Mouse (Mus musculus): ENCODE results near the gene Chpf. TPM values are rescaled to one million over a fixed set of nuclear protein-coding genes. Genes with fewer than 3 reads are reported as not detected.

Gene Chpf
- polyA plus RNA-seq, 1 experiment: 31.6 TPM

DNA sequence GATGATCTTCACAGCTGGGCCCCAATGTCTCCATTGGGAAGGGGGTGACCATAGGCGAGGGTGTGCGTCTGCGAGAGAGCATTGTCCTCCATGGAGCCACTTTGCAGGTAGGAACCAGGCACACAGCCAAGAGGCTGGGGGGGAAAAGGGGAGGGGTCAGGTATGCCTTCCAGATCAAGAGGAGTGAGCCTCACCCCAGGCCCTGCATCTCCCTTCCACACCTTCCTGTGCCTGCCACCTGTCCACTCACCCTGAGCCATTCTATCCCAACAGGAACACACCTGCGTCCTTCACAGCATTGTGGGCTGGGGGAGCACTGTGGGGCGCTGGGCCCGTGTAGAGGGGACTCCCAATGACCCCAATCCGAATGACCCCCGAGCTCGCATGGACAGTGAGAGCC lies 36.9 kb downstream of the Chpf start:
- Histone ChIP-seq H3K27me3 (replicated peaks; ENCODE audit: control insufficient read depth, insufficient read depth, low read length) (0 out of 2 replicates have a peak, but pooled peaks cover 2% of the 10 kb centered on the region), H3K4me1 (ENCODE audit: control insufficient read depth, insufficient read depth, low read length) (no peaks in the 10 kb centered on the region), H3K27ac (ENCODE audit: insufficient read depth, low read depth, low read length) (no peak overlapping the region), H3K4me3 (ENCODE audit: insufficient read depth, low read depth, low read length) (no peak overlapping the region), H3K36me3 (ENCODE audit: control insufficient read depth, insufficient read depth, low read length) (no peaks in the 10 kb centered on the region)
- WGBS: 82% methylated on average over 9 of the region's 9 CpGs
- no peak for DNase-seq
- TF ChIP-seq CTCF (conservative IDR thresholded peaks at IDR 0.05; ENCODE audit: insufficient read depth, insufficient read length, low read depth, low read length) (no peak), POLR2A (IDR thresholded peaks at IDR 0.05; ENCODE audit: low read depth, low read length) (no peak)

DNA sequence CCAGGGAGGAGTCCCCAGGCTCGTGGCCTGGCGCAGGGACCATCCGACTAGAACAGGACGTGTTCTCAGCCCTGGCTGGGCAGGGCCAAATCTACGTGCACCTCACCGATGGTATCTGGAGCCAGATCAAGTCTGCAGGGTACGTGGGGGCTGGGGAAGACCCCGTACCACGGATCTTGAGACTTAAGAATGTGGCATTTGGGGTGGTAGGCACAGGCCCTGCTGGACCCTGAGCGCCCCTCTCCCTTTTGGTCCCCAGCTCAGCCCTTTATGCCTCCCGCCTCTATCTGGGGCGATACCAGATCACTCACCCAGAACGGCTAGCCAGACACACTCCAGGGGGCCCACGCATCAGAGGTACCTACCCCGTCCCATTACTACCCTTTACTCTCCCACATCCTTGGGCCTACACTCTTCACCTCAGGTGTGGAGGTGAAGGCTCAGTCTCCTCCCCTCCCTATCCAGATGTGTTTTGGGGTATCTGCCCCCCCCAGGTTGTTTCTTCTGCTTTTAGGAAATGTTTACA lies 37.6 kb downstream of the Chpf start:
- no peak overlapping the region for H3K27ac ChIP-seq (ENCODE audit: insufficient read depth, low read depth, low read length)
- no peak overlapping the region for H3K4me3 ChIP-seq (ENCODE audit: insufficient read depth, low read depth, low read length)
- no peaks in the 10 kb centered on the region for H3K4me1 ChIP-seq (ENCODE audit: control insufficient read depth, insufficient read depth, low read length)
- no peaks in the 10 kb centered on the region for H3K27me3 ChIP-seq (replicated peaks; ENCODE audit: control insufficient read depth, insufficient read depth, low read length)
- no peak for TF ChIP-seq CTCF (conservative IDR thresholded peaks at IDR 0.05; ENCODE audit: insufficient read depth, insufficient read length, low read depth, low read length)
- no peak for TF ChIP-seq POLR2A (IDR thresholded peaks at IDR 0.05; ENCODE audit: low read depth, low read length)
- WGBS: 77% methylated on average over 15 of the region's 15 CpGs
- H3K36me3 ChIP-seq (ENCODE audit: control insufficient read depth, insufficient read depth, low read length): no peaks in the 10 kb centered on the region
- no peak for DNase-seq

DNA sequence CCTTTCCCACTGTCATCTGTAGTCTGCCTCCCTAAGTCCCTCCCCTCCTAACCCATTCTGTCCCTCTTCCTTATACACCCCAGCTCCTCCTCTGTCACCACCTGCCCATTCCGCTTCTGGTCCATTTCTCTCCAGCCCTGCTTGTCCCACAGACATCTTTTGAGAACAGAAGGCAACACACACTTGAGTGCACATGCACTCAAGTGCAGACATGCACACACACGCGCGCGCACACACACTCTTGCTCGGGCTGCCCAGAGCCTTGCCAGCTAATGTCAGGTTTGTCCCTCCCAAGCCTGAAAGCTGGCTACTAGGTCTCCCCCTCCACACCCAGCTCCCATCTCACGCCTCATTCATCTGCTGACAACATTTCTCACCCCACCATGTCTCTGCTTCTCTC lies 38.4 kb downstream of the Chpf start:
- Histone ChIP-seq H3K27me3 (replicated peaks; ENCODE audit: control insufficient read depth, insufficient read depth, low read length) (no peaks in the 10 kb centered on the region), H3K36me3 (ENCODE audit: control insufficient read depth, insufficient read depth, low read length) (no peaks in the 10 kb centered on the region), H3K27ac (ENCODE audit: insufficient read depth, low read depth, low read length) (no peak overlapping the region), H3K4me3 (ENCODE audit: insufficient read depth, low read depth, low read length) (no peak overlapping the region), H3K4me1 (ENCODE audit: control insufficient read depth, insufficient read depth, low read length) (peaks cover under 1% of the 10 kb centered on the region; the same call in 1 of the 2 replicates)
- TF ChIP-seq POLR2A (IDR thresholded peaks at IDR 0.05; ENCODE audit: low read depth, low read length) (no peak), CTCF (conservative IDR thresholded peaks at IDR 0.05; ENCODE audit: insufficient read depth, insufficient read length, low read depth, low read length) (no peak)
- no peak for DNase-seq
- WGBS: 93% methylated on average over 7 of the region's 7 CpGs

DNA sequence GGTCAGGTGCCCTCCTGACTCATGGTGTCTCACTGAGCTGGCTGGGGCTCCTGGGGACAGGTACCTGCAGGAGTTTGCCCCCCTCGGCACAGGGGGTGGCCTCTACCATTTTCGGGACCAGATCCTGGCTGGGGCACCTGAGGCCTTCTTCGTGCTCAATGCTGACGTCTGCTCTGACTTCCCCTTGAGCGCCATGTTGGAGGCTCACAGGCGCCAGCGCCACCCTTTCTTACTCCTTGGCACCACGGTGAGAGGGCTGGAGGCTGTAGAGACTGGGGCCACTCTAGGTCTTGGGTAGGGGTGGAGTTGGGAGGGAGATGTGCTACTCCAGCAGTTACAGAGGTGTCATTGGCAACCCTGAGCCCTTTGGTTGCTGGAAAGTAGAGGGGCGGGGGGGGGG lies 40.3 kb downstream of the Chpf start:
- TF ChIP-seq POLR2A (IDR thresholded peaks at IDR 0.05; ENCODE audit: low read depth, low read length): no peak
- no peak for TF ChIP-seq CTCF (conservative IDR thresholded peaks at IDR 0.05; ENCODE audit: insufficient read depth, insufficient read length, low read depth, low read length)
- 91% methylated on average over 8 of the region's 9 CpGs for WGBS
- H3K27ac ChIP-seq (ENCODE audit: insufficient read depth, low read depth, low read length): no peak overlapping the region
- peaks cover 2% of the 10 kb centered on the region; the same call in 1 of the 2 replicates for H3K4me1 ChIP-seq (ENCODE audit: control insufficient read depth, insufficient read depth, low read length)
- H3K36me3 ChIP-seq (ENCODE audit: control insufficient read depth, insufficient read depth, low read length): no peaks in the 10 kb centered on the region
- no peaks in the 10 kb centered on the region for H3K27me3 ChIP-seq (replicated peaks; ENCODE audit: control insufficient read depth, insufficient read depth, low read length)
- H3K4me3 ChIP-seq (ENCODE audit: insufficient read depth, low read depth, low read length): no peak overlapping the region
- no peak for DNase-seq

DNA sequence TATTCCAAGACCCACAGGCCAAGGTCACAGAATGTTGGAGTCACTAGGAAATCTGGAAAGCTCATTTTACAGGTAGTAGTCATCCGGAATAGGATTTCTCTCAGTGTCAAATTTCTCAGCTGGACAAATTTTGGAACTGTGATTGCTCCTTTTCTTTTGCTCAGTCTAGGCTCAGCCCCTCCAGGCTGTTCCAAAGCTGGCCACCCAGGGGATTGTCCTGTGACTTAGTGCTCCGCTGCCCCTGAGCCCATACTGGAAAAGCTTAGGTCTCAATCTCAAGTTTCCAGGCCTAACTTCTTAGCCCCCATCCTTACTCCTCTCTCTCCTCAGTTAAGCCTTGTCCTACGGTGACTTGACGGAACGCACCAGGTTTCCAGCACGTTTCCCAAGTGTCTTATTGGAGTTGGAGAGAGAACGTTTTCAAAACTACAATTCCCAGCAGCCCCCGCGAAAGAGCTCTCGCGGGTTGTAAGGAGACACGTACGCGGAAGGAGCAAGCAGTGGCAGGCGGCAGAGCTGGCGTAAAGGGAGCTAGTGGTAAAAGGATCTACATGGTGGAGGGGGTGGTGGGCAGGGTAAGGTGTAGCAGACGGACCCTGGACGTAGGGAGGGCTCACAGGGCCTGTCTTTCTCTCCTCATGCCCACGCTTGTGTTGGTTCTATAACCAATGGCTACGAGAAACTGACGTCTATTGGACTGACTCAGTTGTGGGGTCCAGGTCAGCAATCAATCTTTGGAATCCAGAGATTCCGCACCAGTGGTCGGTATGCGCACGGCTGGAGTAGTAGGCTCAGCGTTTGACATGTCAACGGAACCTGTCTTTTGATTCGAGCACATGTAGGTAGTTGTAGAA lies 43.4 kb downstream of the Chpf start, which contains the start of gene Gmppa:
Gene Gmppa (plus strand): TSS at position 456 of the 854 bp plus-strand sequence.
- Histone ChIP-seq H3K4me1 (ENCODE audit: control insufficient read depth, insufficient read depth, low read length) (peaks cover 2% of the 10 kb centered on the region; the same call in 1 of the 2 replicates), H3K4me3 (ENCODE audit: insufficient read depth, low read depth, low read length) (peak within 1 kb of the TSS; percentile 65), H3K27ac (ENCODE audit: insufficient read depth, low read depth, low read length) (peak within 1 kb of the TSS; percentile 18; the same call in 1 of the 2 replicates), H3K36me3 (ENCODE audit: control insufficient read depth, insufficient read depth, low read length) (no peaks in the 10 kb centered on the region), H3K27me3 (replicated peaks; ENCODE audit: control insufficient read depth, insufficient read depth, low read length) (no peaks in the 10 kb centered on the region)
- peak; percentile 89 for DNase-seq
- WGBS: 3% methylated on average over 28 of the region's 28 CpGs
- TF ChIP-seq POLR2A (IDR thresholded peaks at IDR 0.05; ENCODE audit: low read depth, low read length) (peak; percentile 88), CTCF (conservative IDR thresholded peaks at IDR 0.05; ENCODE audit: insufficient read depth, insufficient read length, low read depth, low read length) (no peak)

DNA sequence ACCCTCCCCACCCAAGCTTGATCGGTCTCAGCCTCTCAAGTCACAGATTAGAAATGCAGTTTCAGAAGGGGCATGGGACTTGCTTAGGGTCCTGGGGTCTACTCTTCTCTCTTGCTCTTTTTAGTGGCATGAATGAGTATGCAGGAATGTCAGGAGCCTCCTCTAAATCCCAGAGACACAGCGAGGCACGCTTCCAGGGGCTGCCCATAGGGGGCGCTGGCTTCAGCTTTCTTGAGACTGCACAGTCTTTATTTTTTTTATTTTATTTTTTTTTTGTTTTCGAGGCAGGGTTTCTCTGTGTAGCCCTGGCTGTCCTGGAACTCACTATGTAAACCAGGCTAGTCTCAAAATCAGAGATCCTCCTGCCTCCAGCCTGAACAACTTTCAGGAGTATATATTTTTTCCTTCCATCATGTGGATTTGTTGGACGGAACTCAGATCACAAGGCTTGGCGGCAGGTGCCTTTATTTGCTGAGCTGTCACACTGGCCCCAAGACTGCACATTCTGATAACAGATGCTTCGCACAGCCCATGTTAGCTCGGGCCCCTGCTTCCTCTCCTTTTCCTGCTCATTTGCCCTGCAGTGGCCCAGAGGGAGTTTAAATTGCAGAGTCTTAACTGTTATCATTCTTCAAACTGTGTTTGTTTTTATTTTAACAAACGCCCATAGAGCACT lies 53.2 kb downstream of the Chpf start:
- Histone ChIP-seq H3K27me3 (replicated peaks; ENCODE audit: control insufficient read depth, insufficient read depth, low read length) (peaks cover 1% of the 10 kb centered on the region; the same call in 1 of the 2 replicates), H3K36me3 (ENCODE audit: control insufficient read depth, insufficient read depth, low read length) (no peaks in the 10 kb centered on the region), H3K4me1 (ENCODE audit: control insufficient read depth, insufficient read depth, low read length) (no peaks in the 10 kb centered on the region), H3K27ac (ENCODE audit: insufficient read depth, low read depth, low read length) (no peak overlapping the region), H3K4me3 (ENCODE audit: insufficient read depth, low read depth, low read length) (no peak overlapping the region)
- DNase-seq: peak; percentile 29
- WGBS: 44% methylated on average over 10 of the region's 10 CpGs
- no peak for TF ChIP-seq POLR2A (IDR thresholded peaks at IDR 0.05; ENCODE audit: low read depth, low read length)
- TF ChIP-seq CTCF (conservative IDR thresholded peaks at IDR 0.05; ENCODE audit: insufficient read depth, insufficient read length, low read depth, low read length): peak; percentile 58

Other genes with a start within 250 kb of the Chpf start
- gene A630095N17Rik, start 247.2 kb downstream of the Chpf start, polyA plus RNA-seq (2012; rRNA removed): not detected in 2 replicates
- gene Dnajb2, start 242.9 kb downstream of the Chpf start, polyA plus RNA-seq (2012; rRNA removed): 41.1 and 42.6 TPM in 2 replicates
- gene Ptprn, start 214.8 kb downstream of the Chpf start, polyA plus RNA-seq (2012; rRNA removed): 0.53 and 0.81 TPM in 2 replicates
- 0.24 and 0.41 TPM in 2 replicates for gene Resp18, start 200.9 kb downstream of the Chpf start, polyA plus RNA-seq (2012; rRNA removed)
- 117 and 124 TPM in 2 replicates for gene Dnpep, start 161.3 kb downstream of the Chpf start, polyA plus RNA-seq (2012; rRNA removed)
- gene Des, start 119.0 kb downstream of the Chpf start, polyA plus RNA-seq (2012; rRNA removed): 17.0 and 32.1 TPM in 2 replicates
- 34.6 and 43.9 TPM in 2 replicates for gene Speg, start 104.0 kb downstream of the Chpf start, polyA plus RNA-seq (2012; rRNA removed)
- gene Gmppa, start 43.4 kb downstream of the Chpf start, polyA plus RNA-seq (2012; rRNA removed): 82.4 and 95.0 TPM in 2 replicates
- gene Asic4, start 28.9 kb downstream of the Chpf start, polyA plus RNA-seq (2012; rRNA removed): 0.05 and 0.08 TPM in 2 replicates
- 1.3 and 1.8 TPM in 2 replicates for gene Tmem198, start 225 bp upstream of the Chpf start, polyA plus RNA-seq (2012; rRNA removed)
- 6.4 and 8.9 TPM in 2 replicates for gene Obsl1, start 27.1 kb upstream of the Chpf start, polyA plus RNA-seq (2012; rRNA removed)
- 3.9 and 6.5 TPM in 2 replicates for gene Inha, start 27.8 kb upstream of the Chpf start, polyA plus RNA-seq (2012; rRNA removed)
- gene Stk11ip, start 42.2 kb upstream of the Chpf start, polyA plus RNA-seq (2012; rRNA removed): 15.5 and 21.0 TPM in 2 replicates
- 14.2 and 28.7 TPM in 2 replicates for gene Slc4a3, start 67.0 kb upstream of the Chpf start, polyA plus RNA-seq (2012; rRNA removed)

Measured in kidney, adult 2 months (tissue).